Mouse (Mus musculus): Measurements from ENCODE around the gene Defa20.
"Not testable (repeated sequence)": the region's sequence is repeated elsewhere in the genome, so short reads cannot be mapped to it uniquely, and the experiment has no call there.

Gene Defa20

DNA sequence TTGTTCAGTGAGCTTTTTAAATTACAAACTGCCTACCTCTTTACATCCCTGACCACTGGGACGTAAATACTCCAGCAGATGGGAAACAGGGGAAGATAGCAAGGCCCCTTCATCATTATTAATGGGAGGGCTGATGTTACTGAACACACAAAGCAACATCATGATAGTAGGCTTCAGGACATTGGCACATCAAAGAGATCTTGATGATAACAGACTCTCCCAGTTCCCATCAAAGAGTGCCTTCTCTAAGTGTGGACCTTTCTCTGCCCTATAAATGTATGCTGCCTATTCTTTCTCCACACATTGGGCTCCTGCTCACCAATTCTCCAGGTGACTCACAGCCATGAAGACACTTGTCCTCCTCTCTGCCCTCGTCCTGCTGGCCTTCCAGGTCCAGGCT is at the start of gene Defa20:
TSS of gene Defa20 (plus strand) at position 301 of the 400 bp plus-strand sequence.
- DNase-seq (ENCODE audit: extremely low read depth, low read depth, low spot score), result not testable (repeated sequence)

DNA sequence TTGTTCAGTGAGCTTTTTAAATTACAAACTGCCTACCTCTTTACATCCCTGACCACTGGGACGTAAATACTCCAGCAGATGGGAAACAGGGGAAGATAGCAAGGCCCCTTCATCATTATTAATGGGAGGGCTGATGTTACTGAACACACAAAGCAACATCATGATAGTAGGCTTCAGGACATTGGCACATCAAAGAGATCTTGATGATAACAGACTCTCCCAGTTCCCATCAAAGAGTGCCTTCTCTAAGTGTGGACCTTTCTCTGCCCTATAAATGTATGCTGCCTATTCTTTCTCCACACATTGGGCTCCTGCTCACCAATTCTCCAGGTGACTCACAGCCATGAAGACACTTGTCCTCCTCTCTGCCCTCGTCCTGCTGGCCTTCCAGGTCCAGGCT is 19.7 kb downstream of the Defa20 start, which contains the start of gene Defa32:
TSS of gene Defa32 (plus strand) at position 301 of the 400 bp plus-strand sequence.
- not testable (repeated sequence) for DNase-seq (ENCODE audit: extremely low read depth, low read depth, low spot score)
